Mouse (Mus musculus) stomach, postnatal 0 days (tissue): ENCODE measurements at regions not wholly inside any gene's neighbourhood (a gene's known extent, or its start where the extent isn't known, plus 50 kb on each side); places are given as distances from the start of the nearest gene placed in this dataset.
"Not testable (repeated sequence)": the region's sequence is repeated elsewhere in the genome, so short reads cannot be mapped to it uniquely, and the experiment has no call there.

Experiments used
- CTCF ChIP-seq: IDR thresholded peaks from 2 replicates; pipeline ENCODE4 v1.5.1; 2016; ENCODE audit warnings: antibody characterized with exemption, low read depth, mild to moderate bottlenecking, moderate library complexity
- EP300 ChIP-seq: optimal IDR thresholded peaks from 2 replicates; pipeline ENCODE3; 2016; ENCODE audit warnings: antibody characterized with exemption

DNA sequence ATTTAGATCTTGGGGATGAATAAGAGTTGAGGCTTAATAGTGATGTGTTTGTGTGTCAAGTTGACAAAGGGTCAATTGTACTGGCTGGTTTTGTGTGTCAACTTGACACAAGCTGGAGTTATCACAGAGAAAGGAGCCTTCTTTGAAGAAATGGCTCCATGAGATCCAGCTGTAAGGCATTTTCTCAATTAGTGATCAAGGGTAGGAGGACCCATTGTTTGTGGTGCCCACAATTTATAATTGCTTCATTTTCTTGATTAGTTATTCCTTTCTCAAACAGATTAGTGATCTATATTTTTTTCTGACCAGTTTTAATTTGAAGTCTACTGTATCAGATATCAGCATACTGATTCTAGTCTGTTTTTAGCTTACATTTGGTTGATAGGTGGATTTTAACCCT lies 313.5 kb upstream of the Nectin3 start:
- TF ChIP-seq EP300, CTCF: not testable (repeated sequence)
